Mouse (Mus musculus) forebrain, embryonic 15.5 days (tissue): ENCODE results near the gene Gm10491. TPM values are rescaled to one million over a fixed set of nuclear protein-coding genes. Genes with fewer than 3 reads are reported as not detected.
A peak's percentile ranks its signal among the peaks of the same experiment; 100 is the strongest.

Experiments
- ATAC-seq: fragments of 200-750 bp; cut with Nextera tagmentation; replicated peaks from 2 replicates; pipeline ENCODE4 v1.8.0; 2017; ENCODE audit warnings: mild to moderate bottlenecking, moderate TSS enrichment, moderate library complexity
- H3K27ac ChIP-seq: fragments of 300-500 bp; sonication (generic); replicated peaks from 2 replicates; pipeline ENCODE4 v1.5.1; 2015; ENCODE audit warnings: mild to moderate bottlenecking, inconsistent platforms
- H3K27me3 ChIP-seq: fragments of 300-500 bp; sonication (generic); 2 replicates; pipeline ENCODE4 v1.6.1; 2015; ENCODE audit warnings: inconsistent platforms
- H3K36me3 ChIP-seq: fragments of 300-500 bp; sonication (generic); 2 replicates; pipeline ENCODE4 v1.6.1; 2015; ENCODE audit warnings: mild to moderate bottlenecking, inconsistent platforms
- H3K4me1 ChIP-seq: fragments of 300-500 bp; sonication (generic); 2 replicates; pipeline ENCODE4 v1.6.1; 2015; ENCODE audit warnings: inconsistent platforms
- H3K4me2 ChIP-seq: fragments of 300-500 bp; sonication (generic); replicated peaks from 2 replicates; pipeline ENCODE4 v1.6.1; 2015; ENCODE audit warnings: mild to moderate bottlenecking, inconsistent platforms
- H3K4me3 ChIP-seq: fragments of 300-500 bp; sonication (generic); 2 replicates; pipeline ENCODE4 v1.5.1; 2015; ENCODE audit warnings: mild to moderate bottlenecking, inconsistent platforms
- H3K9ac ChIP-seq: fragments of 300-500 bp; sonication (generic); replicated peaks from 2 replicates; pipeline ENCODE4 v1.6.1; 2015; ENCODE audit warnings: mild to moderate bottlenecking, inconsistent platforms
- H3K9me3 ChIP-seq: fragments of 300-500 bp; sonication (generic); 2 replicates; pipeline ENCODE4 v1.6.1; 2016; ENCODE audit warnings: inconsistent platforms
- WGBS: fragments of 180-500 bp; shearing (Covaris S2); methylation state at CpG from one replicate; pipeline ENCODE4 v1.1.7; 2015; ENCODE audit warnings: mixed read lengths; 5-methylcytosine and 5-hydroxymethylcytosine counted together
- polyA plus RNA-seq: library from polyadenylated mRNA; unstranded; fragments of >200 nt; fragmentation: Nextera tagmentation; extraction: Ambion mirVana; gene quantifications from 2 replicates; pipeline ENCODE4 v1.2.1, GENCODE M21; 2015

Gm10491 gene
- polyA plus RNA-seq, result not detected in 2 replicates

DNA sequence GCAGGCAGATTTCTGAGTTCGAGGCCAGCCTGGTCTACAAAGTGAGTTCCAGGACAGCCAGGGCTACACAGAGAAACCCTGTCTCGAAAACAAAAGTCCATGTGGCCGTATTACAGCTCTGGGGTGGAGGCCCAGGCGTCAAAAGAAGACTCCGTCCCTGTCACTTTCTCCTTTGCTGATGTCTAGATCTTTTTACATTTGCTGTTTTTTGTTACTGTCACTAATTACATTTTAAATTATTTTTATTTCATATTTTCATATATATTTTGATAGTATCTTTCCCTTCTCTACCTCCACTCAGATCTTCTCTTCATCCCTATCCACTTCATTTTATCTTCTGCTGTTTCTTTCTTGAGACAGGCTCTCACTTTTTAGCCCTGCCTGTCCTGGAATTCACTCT lies at the start of gene Gm10491:
Gm10491 (minus strand) TSS at position 101 of the 400 bp plus-strand sequence.
- H3K27ac ChIP-seq, result no peak within 1 kb of the TSS
- no peak for ATAC-seq
- H3K9ac ChIP-seq, result no peak within 1 kb of the TSS
- H3K9me3 ChIP-seq, result no peaks in the 10 kb centered on the region
- WGBS, result 93% methylated on average over 5 of the region's 5 CpGs
- H3K4me2 ChIP-seq, result no peak within 1 kb of the TSS
- H3K27me3 ChIP-seq, result no peaks in the 10 kb centered on the region
- peaks cover 7% of the 10 kb centered on the region; the same call in 1 of the 2 replicates for H3K36me3 ChIP-seq
- no peaks in the 10 kb centered on the region for H3K4me1 ChIP-seq
- no peak within 1 kb of the TSS for H3K4me3 ChIP-seq

DNA sequence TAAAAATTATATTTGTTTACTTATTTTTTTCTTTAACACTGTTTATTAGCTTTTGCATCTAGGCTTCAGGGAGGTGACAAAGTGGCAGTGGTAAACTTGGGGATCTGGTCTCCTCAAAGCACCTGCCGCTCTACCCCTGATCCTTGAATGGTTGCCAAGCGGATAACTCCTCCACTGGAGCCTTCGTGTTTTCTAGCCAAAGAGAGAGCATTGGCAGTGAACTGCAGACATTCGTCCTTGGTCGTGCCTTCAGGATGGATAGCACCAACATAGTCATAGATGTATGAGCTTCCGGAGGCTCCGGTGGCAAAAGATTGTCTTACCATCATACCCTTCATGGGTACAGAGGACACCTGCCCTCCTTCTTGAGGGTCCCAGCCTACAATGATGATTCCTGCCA lies 42.5 kb upstream of the Gm10491 start:
- H3K4me2 ChIP-seq, result no peak overlapping the region

DNA sequence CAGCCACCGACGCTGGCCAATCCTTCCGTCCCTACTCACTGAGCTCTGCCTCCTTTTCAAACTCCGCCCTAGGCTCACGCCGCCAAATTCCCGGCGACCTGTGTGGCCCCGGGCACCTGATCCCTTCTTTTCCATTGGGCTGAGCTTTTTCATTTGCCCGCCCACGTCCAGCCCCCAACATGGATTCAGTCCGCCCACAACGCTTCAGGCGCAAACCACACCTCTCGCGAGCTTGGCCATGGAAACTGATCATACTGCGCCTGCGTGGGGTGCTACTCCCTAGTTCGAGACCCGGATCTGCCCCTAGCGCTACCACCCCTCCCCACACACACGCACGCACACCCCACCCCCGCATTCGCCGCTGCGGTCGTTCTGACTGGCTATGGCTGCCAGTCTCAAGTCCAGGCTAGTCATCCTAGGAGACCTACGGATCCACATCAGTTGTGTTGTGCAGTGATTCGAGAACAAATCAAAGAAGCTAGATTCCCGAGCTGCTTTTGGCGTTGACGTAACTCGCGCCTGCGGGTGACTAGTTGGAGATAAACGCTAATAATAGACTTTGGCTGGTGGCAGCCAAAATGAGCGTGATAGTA lies 40.4 kb upstream of the Gm10491 start:
- Histone ChIP-seq H3K36me3 (no peaks in the 10 kb centered on the region), H3K27ac (peak overlapping the region; percentile 46), H3K4me1 (0 out of 2 replicates have a peak, but pooled peaks cover 4% of the 10 kb centered on the region), H3K27me3 (no peaks in the 10 kb centered on the region), H3K9ac (peak overlapping the region; percentile 53), H3K4me3 (peak overlapping the region; percentile 53), H3K4me2 (peak overlapping the region; percentile 40), H3K9me3 (no peaks in the 10 kb centered on the region)
- WGBS, result 18% methylated on average over 38 of the region's 38 CpGs
- peak; percentile 99 for ATAC-seq

More for the DNA sequence above, 42.5 kb upstream of the Gm10491 start:
- Histone ChIP-seq H3K27ac (no peak overlapping the region), H3K9ac (no peak overlapping the region), H3K36me3 (no peaks in the 10 kb centered on the region), H3K9me3 (no peaks in the 10 kb centered on the region), H3K27me3 (no peaks in the 10 kb centered on the region), H3K4me1 (0 out of 2 replicates have a peak, but pooled peaks cover 4% of the 10 kb centered on the region), H3K4me3 (no peak overlapping the region)
- WGBS, result 89% methylated on average over 7 of the region's 7 CpGs
- ATAC-seq, result no peak

DNA sequence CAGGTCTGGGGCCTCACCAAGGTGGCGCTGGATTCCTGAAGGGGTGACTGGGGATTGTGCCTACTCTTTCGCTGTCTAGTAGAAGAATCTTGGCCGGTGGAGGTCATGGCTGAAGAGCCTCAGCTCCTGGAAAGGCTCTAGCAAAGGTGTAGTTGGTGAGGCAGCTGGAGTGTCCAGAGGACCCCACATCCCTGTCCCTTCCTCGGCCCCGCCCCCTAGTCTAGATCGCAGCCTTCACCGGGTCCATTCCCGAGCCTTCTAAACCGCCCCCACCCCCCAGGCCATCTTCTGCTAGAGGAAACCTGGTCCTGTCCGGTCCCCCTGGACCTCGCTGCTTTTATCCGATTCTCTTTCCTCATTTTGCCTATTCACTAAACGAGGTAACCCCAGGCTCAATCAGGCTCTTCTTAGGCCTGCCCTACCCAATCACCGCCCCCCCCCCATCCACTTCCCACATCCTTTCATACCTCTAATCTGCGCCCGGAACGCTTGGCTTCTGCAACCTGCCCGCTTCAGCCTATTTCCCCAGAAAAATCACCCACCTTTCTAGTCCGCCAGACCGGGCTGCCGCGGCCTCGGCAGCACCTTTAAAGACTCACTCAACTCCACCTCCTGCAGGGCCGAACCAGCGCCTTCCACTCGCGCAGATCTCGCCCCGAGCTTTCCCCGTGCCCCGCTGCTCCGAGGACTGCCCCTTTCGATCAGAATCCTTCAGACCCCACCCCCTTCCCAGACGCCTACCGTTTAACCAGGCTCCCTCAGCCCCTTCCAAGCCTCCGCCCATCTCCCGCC lies 39.7 kb upstream of the Gm10491 start, which contains the start of gene Hdac6:
Hdac6 (minus strand) TSS at position 782 of the 792 bp plus-strand sequence.
- peak within 1 kb of the TSS; percentile 58 for H3K9ac ChIP-seq
- H3K9me3 ChIP-seq, result no peaks in the 10 kb centered on the region
- no peaks in the 10 kb centered on the region for H3K36me3 ChIP-seq
- 0 out of 2 replicates have a peak, but pooled peaks cover 4% of the 10 kb centered on the region for H3K4me1 ChIP-seq
- peak within 1 kb of the TSS; percentile 50 for H3K4me2 ChIP-seq
- peak within 1 kb of the TSS; percentile 53 for H3K4me3 ChIP-seq
- peak; percentile 60 for ATAC-seq
- no peaks in the 10 kb centered on the region for H3K27me3 ChIP-seq
- H3K27ac ChIP-seq, result peak within 1 kb of the TSS; percentile 63
- WGBS, result 23% methylated on average over 35 of the region's 37 CpGs

DNA sequence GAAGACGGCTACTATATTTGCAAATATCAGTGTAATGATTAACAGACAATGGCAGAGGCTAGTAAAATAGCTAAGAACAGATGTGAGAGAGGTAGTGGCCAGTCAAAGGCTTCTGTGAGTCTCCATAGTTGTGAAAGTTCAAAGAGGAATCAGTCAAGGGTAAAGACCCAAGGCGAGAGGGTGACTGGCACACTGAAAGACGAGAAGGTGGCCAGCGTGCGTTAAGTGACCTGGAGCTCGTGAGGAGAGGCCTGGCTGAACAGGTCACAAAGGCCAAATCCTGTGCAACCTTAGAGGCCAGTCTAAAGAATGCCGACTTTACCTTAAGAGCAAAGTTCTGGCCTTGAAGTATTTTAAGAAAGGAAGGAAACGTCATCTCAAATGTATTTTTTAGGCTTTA lies 38.0 kb upstream of the Gm10491 start:
- 0 out of 2 replicates have a peak, but pooled peaks cover 4% of the 10 kb centered on the region for H3K4me1 ChIP-seq
- no peak overlapping the region for H3K27ac ChIP-seq
- no peak for ATAC-seq
- H3K27me3 ChIP-seq, result no peaks in the 10 kb centered on the region
- H3K9ac ChIP-seq, result no peak overlapping the region
- H3K4me2 ChIP-seq, result no peak overlapping the region
- WGBS, result 71% methylated on average over 8 of the region's 8 CpGs
- H3K9me3 ChIP-seq, result no peaks in the 10 kb centered on the region
- no peaks in the 10 kb centered on the region for H3K36me3 ChIP-seq
- no peak overlapping the region for H3K4me3 ChIP-seq

DNA sequence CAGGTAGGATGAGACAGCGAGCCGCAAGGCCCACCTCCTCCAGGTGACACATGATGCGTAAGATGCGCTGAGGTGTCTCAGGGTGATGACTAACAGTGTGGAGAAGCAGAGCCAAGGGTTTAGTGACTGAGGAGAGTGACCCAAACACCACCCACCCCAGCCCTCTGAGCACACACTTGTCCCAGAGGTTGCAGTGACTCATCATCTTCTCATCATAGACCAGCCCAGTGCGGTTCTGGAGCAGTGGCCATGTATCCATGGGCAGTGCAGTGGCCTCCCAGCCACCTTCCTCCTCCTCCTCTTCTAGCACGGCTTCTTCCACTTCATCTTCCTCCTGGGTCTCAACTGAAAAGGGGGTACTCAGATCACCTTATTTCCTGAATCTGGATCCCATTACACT lies 30.0 kb upstream of the Gm10491 start:
- H3K9me3 ChIP-seq, result no peaks in the 10 kb centered on the region
- no peak overlapping the region for H3K4me2 ChIP-seq
- H3K27me3 ChIP-seq, result no peaks in the 10 kb centered on the region
- no peaks in the 10 kb centered on the region for H3K4me1 ChIP-seq
- 87% methylated on average over 6 of the region's 6 CpGs for WGBS
- no peak overlapping the region for H3K9ac ChIP-seq
- H3K27ac ChIP-seq, result no peak overlapping the region
- ATAC-seq, result no peak
- 0 out of 2 replicates have a peak, but pooled peaks cover 9% of the 10 kb centered on the region for H3K36me3 ChIP-seq
- no peak overlapping the region for H3K4me3 ChIP-seq

DNA sequence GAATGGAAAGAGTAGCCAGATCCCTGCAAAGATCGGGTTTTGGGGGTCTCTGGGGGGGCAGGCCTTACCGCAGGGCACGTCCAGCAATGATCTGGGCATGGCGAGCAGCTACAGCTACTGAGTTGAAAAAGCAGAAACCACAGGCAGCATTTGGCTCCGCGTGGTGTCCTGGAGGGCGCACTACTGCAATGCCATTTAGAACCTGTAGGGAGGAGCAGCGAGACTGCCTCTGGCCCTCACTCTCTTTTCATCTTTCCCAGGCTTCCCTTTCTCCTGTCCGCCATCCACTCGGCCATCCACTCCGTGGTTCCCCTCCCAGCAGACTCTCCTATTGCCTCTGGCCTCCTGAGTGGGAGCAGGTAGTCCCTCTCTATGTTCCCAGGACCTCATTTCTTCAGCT lies 29.2 kb upstream of the Gm10491 start:
- Histone ChIP-seq H3K27ac (no peak overlapping the region), H3K4me2 (no peak overlapping the region), H3K36me3 (0 out of 2 replicates have a peak, but pooled peaks cover 9% of the 10 kb centered on the region), H3K9me3 (no peaks in the 10 kb centered on the region), H3K4me3 (no peak overlapping the region), H3K4me1 (no peaks in the 10 kb centered on the region), H3K9ac (no peak overlapping the region), H3K27me3 (no peaks in the 10 kb centered on the region)
- ATAC-seq, result no peak
- WGBS, result 62% methylated on average over 11 of the region's 11 CpGs

DNA sequence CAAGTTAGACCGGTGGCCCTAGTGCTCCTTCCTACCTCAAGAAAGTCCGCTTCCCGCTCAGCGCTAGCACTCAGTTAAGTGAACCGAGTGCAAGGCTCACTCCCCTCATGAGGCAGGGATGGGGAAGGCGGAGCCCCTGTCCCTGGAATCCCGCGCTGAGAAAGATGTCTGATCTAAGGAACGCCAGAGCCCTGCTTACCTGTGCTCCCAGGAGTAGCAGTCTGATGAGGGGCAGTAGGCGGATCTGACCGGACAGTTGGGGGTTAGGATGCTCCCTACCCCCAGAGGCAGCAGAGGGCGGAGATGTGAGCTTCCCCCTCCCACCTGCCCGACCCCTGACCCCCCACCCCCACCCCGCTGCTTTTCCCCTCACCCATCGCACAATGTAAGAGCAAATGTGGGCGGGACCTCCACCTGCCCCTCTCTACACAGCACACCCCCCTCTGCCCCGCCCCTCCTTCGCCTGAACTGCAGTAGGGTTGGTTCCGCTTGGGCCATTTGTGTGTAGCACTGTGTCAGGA lies 20.7 kb upstream of the Gm10491 start, which contains the start of gene Eras:
Eras (minus strand) TSS at position 338 of the 521 bp plus-strand sequence.
- no peak within 1 kb of the TSS for H3K4me2 ChIP-seq
- peaks cover 8% of the 10 kb centered on the region; the same call in 1 of the 2 replicates for H3K36me3 ChIP-seq
- H3K4me1 ChIP-seq, result no peaks in the 10 kb centered on the region
- H3K27ac ChIP-seq, result no peak within 1 kb of the TSS
- ATAC-seq, result no peak
- no peak within 1 kb of the TSS for H3K9ac ChIP-seq
- no peak within 1 kb of the TSS for H3K4me3 ChIP-seq
- 25% methylated on average over 19 of the region's 19 CpGs for WGBS
- H3K27me3 ChIP-seq, result no peaks in the 10 kb centered on the region
- no peaks in the 10 kb centered on the region for H3K9me3 ChIP-seq

DNA sequence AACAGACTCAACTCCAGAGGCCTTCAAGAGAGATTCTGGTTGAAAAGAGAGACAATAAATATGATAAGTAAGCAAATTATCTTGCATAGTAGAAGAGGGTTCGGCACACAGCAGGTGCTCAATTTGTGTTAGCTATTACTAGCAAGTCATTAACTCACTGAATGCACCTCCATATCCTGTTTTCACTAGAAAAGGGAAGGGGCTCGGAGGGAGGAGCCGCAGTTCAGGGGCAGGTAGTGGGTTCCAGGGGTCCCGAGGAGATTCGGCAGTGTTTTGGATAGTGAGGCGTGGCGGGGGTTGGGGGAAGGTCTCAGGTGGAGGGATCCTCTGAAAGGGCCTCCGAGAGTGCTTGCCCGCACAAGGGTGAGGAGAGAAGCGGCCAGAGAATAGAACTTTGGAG lies 19.5 kb upstream of the Gm10491 start:
- Histone ChIP-seq H3K27me3 (no peaks in the 10 kb centered on the region), H3K36me3 (peaks cover 8% of the 10 kb centered on the region; the same call in 1 of the 2 replicates), H3K4me1 (peaks cover 10% of the 10 kb centered on the region; the same call in 1 of the 2 replicates), H3K4me3 (no peak overlapping the region), H3K9me3 (no peaks in the 10 kb centered on the region), H3K9ac (no peak overlapping the region), H3K4me2 (no peak overlapping the region), H3K27ac (no peak overlapping the region)
- ATAC-seq, result no peak
- WGBS, result 24% methylated on average over 10 of the region's 10 CpGs

DNA sequence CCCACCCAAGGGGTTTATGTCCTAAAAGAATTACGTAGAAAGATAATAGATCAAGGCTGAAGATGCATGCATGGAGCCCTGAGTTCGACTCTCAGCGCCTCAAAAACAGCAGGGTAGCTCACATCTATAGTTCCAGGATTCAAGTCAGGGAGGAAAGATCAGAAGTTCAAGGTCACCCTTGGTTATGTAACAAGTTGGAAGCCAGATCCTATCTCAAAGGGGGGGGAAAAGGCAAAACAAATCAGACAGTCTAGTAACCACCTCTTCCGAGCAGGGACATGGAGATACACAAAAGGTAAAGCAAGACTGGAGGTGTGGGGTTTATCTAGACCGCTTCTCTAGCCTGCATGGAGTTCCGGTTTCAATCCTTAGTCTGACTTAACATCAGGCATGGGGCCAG lies 18.6 kb upstream of the Gm10491 start:
- peaks cover 13% of the 10 kb centered on the region; the same call in 1 of the 2 replicates for H3K4me1 ChIP-seq
- 78% methylated on average over 6 of the region's 6 CpGs for WGBS
- ATAC-seq, result no peak
- no peak overlapping the region for H3K9ac ChIP-seq
- peaks cover 6% of the 10 kb centered on the region; the same call in 1 of the 2 replicates for H3K36me3 ChIP-seq
- no peak overlapping the region for H3K27ac ChIP-seq
- H3K27me3 ChIP-seq, result no peaks in the 10 kb centered on the region
- H3K4me3 ChIP-seq, result no peak overlapping the region
- no peaks in the 10 kb centered on the region for H3K9me3 ChIP-seq
- H3K4me2 ChIP-seq, result no peak overlapping the region

DNA sequence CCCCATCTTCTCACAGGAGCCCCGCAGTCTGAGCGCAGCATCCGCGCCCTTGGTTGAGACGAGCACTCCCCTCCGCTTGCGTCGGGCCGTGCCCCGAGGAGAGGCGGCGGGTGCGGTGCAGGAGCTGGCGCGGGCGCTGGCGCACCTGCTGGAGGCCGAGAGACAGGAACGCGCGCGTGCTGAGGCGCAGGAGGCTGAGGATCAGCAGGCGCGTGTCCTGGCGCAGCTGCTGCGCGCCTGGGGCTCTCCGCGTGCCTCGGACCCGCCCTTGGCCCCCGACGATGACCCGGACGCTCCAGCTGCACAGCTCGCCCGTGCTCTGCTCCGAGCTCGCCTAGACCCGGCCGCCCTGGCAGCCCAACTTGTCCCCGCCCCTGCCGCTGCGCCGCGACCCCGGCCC lies 14.4 kb upstream of the Gm10491 start:
- H3K27ac ChIP-seq, result no peak overlapping the region
- 17% methylated on average over 47 of the region's 48 CpGs for WGBS
- H3K9me3 ChIP-seq, result no peaks in the 10 kb centered on the region
- H3K27me3 ChIP-seq, result no peaks in the 10 kb centered on the region
- peaks cover 16% of the 10 kb centered on the region; the same call in 1 of the 2 replicates for H3K4me1 ChIP-seq
- no peak for ATAC-seq
- peak overlapping the region; percentile 50 for H3K4me3 ChIP-seq
- peak overlapping the region; percentile 53 for H3K4me2 ChIP-seq
- no peaks in the 10 kb centered on the region for H3K36me3 ChIP-seq
- H3K9ac ChIP-seq, result peak overlapping the region; percentile 44
